Mouse (Mus musculus): ENCODE measurements around the gene Daw1.

Daw1 gene

GRCm38 (mm10) chr1:83159603-83160002 lies at the start of gene Daw1:
Gene Daw1 (plus strand): TSS chr1:83159752.
- peak; percentile 43 for DNase-seq (ENCODE audit: low spot score)

- no peak for DNase-seq (ENCODE audit: low spot score)
These were observed 48.6 kb upstream of the Daw1 start for GRCm38 (mm10) chr1:83110992-83111391.

GRCm38 (mm10) chr1:83111726-83112125 lies 47.8 kb upstream of the Daw1 start:
- DNase-seq (ENCODE audit: low spot score): no peak

GRCm38 (mm10) chr1:83116447-83117137 lies 43.0 kb upstream of the Daw1 start, which contains the start of gene Ccl20:
Gene Ccl20 (plus strand): TSS chr1:83116766.
- DNase-seq (ENCODE audit: low spot score): no peak

- DNase-seq (ENCODE audit: low spot score): no peak
These were observed 42.3 kb upstream of the Daw1 start for GRCm38 (mm10) chr1:83117217-83117616.

- DNase-seq (ENCODE audit: low spot score): no peak
These were observed 41.9 kb upstream of the Daw1 start for GRCm38 (mm10) chr1:83117661-83118060.

- no peak for DNase-seq (ENCODE audit: low spot score)
These were observed 39.6 kb upstream of the Daw1 start for GRCm38 (mm10) chr1:83119903-83120302.

- DNase-seq (ENCODE audit: low spot score): no peak
These were observed 39.2 kb upstream of the Daw1 start for GRCm38 (mm10) chr1:83120312-83120711.

GRCm38 (mm10) chr1:83123201-83123600 lies 36.4 kb upstream of the Daw1 start:
- no peak for DNase-seq (ENCODE audit: low spot score)

- no peak for DNase-seq (ENCODE audit: low spot score)
These were observed 23.7 kb upstream of the Daw1 start for GRCm38 (mm10) chr1:83135829-83136228.

- DNase-seq (ENCODE audit: low spot score): no peak
These were observed 21.7 kb upstream of the Daw1 start for GRCm38 (mm10) chr1:83137847-83138246.

GRCm38 (mm10) chr1:83138721-83139120 lies 20.8 kb upstream of the Daw1 start:
- no peak for DNase-seq (ENCODE audit: low spot score)

- no peak for DNase-seq (ENCODE audit: low spot score)
These were observed 18.0 kb upstream of the Daw1 start for GRCm38 (mm10) chr1:83141510-83141909.

GRCm38 (mm10) chr1:83142055-83142454 lies 17.5 kb upstream of the Daw1 start:
- no peak for DNase-seq (ENCODE audit: low spot score)

- DNase-seq (ENCODE audit: low spot score): no peak
These were observed 13.0 kb upstream of the Daw1 start for GRCm38 (mm10) chr1:83146547-83146946.

GRCm38 (mm10) chr1:83150227-83150626 lies 9.3 kb upstream of the Daw1 start:
- no peak for DNase-seq (ENCODE audit: low spot score)

- no peak for DNase-seq (ENCODE audit: low spot score)
These were observed 6.6 kb upstream of the Daw1 start for GRCm38 (mm10) chr1:83152961-83153360.

GRCm38 (mm10) chr1:83156876-83157275 lies 2.7 kb upstream of the Daw1 start:
- DNase-seq (ENCODE audit: low spot score): no peak

GRCm38 (mm10) chr1:83161658-83162057 lies 2.1 kb downstream of the Daw1 start:
- DNase-seq (ENCODE audit: low spot score): no peak

GRCm38 (mm10) chr1:83164027-83164426 lies 4.5 kb downstream of the Daw1 start:
- DNase-seq (ENCODE audit: low spot score): no peak

- no peak for DNase-seq (ENCODE audit: low spot score)
These were observed 9.6 kb downstream of the Daw1 start for GRCm38 (mm10) chr1:83169158-83169557.

- no peak for DNase-seq (ENCODE audit: low spot score)
These were observed 16.4 kb downstream of the Daw1 start for GRCm38 (mm10) chr1:83175985-83176384.

GRCm38 (mm10) chr1:83179531-83179930 lies 20.0 kb downstream of the Daw1 start:
- no peak for DNase-seq (ENCODE audit: low spot score)

- DNase-seq (ENCODE audit: low spot score): no peak
These were observed 21.9 kb downstream of the Daw1 start for GRCm38 (mm10) chr1:83181418-83181817.
